Mouse (Mus musculus) ES-E14 (cell line): ENCODE results near the gene Syt7.
A peak's percentile ranks its signal among the peaks of the same experiment; 100 is the strongest.

Source experiments
- HCFC1 ChIP-seq: IDR thresholded peaks from 2 replicates; pipeline ENCODE4 v1.6.1; 2012; ENCODE audit warnings: low read length, inconsistent platforms, borderline replicate concordance; ENCODE audit not compliant: insufficient read depth
- MAFK ChIP-seq: IDR thresholded peaks from 2 replicates; pipeline ENCODE4 v1.6.1; 2014; ENCODE audit warnings: mild to moderate bottlenecking, low read depth, low read length, inconsistent platforms; ENCODE audit not compliant: insufficient read depth
- ZC3H11A ChIP-seq: IDR thresholded peaks from 2 replicates; pipeline ENCODE4 v1.6.1; 2012; ENCODE audit warnings: low read depth, mild to moderate bottlenecking, inconsistent platforms, low read length, borderline replicate concordance
- ZNF384 ChIP-seq: IDR thresholded peaks from 2 replicates; pipeline ENCODE4 v1.6.1; 2012; ENCODE audit warnings: low read depth, low read length, inconsistent platforms

GRCm38 (mm10) chr19:10449708-10450107 is 60.8 kb downstream of the Syt7 start:
- TF ChIP-seq ZC3H11A = peak; percentile 89
- no peak for TF ChIP-seq ZNF384
- TF ChIP-seq MAFK = no peak
- no peak for TF ChIP-seq HCFC1
